Mouse (Mus musculus) ES-E14 (cell line): Measurements from ENCODE around the gene Rasgef1b. TPM values are rescaled to one million over a fixed set of nuclear protein-coding genes. Genes with fewer than 3 reads are reported as not detected.

Experiments used
- DNase-seq: peaks from one replicate; pipeline ENCODE4 v3.0.0-alpha.2; 2013; ENCODE audit warnings: low read depth, low spot score
- H3K27ac ChIP-seq: 2 replicates; pipeline ENCODE4 v1.5.1; 2012; ENCODE audit warnings: low read depth, mild to moderate bottlenecking, low read length, moderate library complexity, mixed read lengths; ENCODE audit not compliant: poor library complexity, insufficient read depth, severe bottlenecking
- H3K36me3 ChIP-seq: 2 replicates; pipeline ENCODE4 v1.6.1; 2012; ENCODE audit warnings: mild to moderate bottlenecking, low read length, moderate library complexity, mixed read lengths; ENCODE audit not compliant: control insufficient read depth, poor library complexity, insufficient read depth, severe bottlenecking
- H3K4me1 ChIP-seq, 2 experiments: fragments of 150-350 bp in 1 of 2; sonication (generic) in 1 of 2; 2 replicates each; pipeline ENCODE4 v1.6.1; 2012; ENCODE audit warnings: low read length in 2 of 2, mild to moderate bottlenecking in 1 of 2, mixed read lengths in 1 of 2; ENCODE audit not compliant: control insufficient read depth in 2 of 2, insufficient read depth in 2 of 2, poor library complexity in 1 of 2
- H3K4me3 ChIP-seq, 2 experiments: fragments of 150-350 bp in 1 of 2; sonication (generic) in 1 of 2; 2 replicates each; pipeline ENCODE4 v1.5.1; 2012; ENCODE audit warnings: low read length in 2 of 2, low read depth in 1 of 2, mild to moderate bottlenecking in 1 of 2, mixed read lengths in 1 of 2; ENCODE audit not compliant: insufficient read depth in 1 of 2, poor library complexity in 1 of 2, severe bottlenecking in 1 of 2
- H3K9ac ChIP-seq: 2 replicates; pipeline ENCODE4 v1.6.1; 2012; ENCODE audit warnings: low read depth, mild to moderate bottlenecking, low read length, mixed read lengths; ENCODE audit not compliant: poor library complexity, insufficient read depth, severe bottlenecking
- H3K9me3 ChIP-seq: fragments of 150-350 bp; sonication (generic); 2 replicates; pipeline ENCODE4 v1.6.1; 2012; ENCODE audit warnings: low read depth, mild to moderate bottlenecking, low read length; ENCODE audit not compliant: control insufficient read depth, insufficient read depth
- CHD2 ChIP-seq: IDR thresholded peaks from 2 replicates; pipeline ENCODE4 v1.6.1; 2014; ENCODE audit warnings: mild to moderate bottlenecking, low read depth, low read length, inconsistent platforms
- HCFC1 ChIP-seq: IDR thresholded peaks from 2 replicates; pipeline ENCODE4 v1.6.1; 2012; ENCODE audit warnings: low read length, inconsistent platforms, borderline replicate concordance; ENCODE audit not compliant: insufficient read depth
- MAFK ChIP-seq: IDR thresholded peaks from 2 replicates; pipeline ENCODE4 v1.6.1; 2014; ENCODE audit warnings: mild to moderate bottlenecking, low read depth, low read length, inconsistent platforms; ENCODE audit not compliant: insufficient read depth
- ZC3H11A ChIP-seq: IDR thresholded peaks from 2 replicates; pipeline ENCODE4 v1.6.1; 2012; ENCODE audit warnings: low read depth, mild to moderate bottlenecking, inconsistent platforms, low read length, borderline replicate concordance
- ZNF384 ChIP-seq: IDR thresholded peaks from 2 replicates; pipeline ENCODE4 v1.6.1; 2012; ENCODE audit warnings: low read depth, low read length, inconsistent platforms
- in situ Hi-C, 2 experiments: fragments of 600-800 bp; cut with MboI; formaldehyde crosslinking; loops; one replicate each; pipeline ENCODE4 v1.15.1; 2025; ENCODE audit warnings: low sequenced_read_pairs in 2 of 2, inconsistent platforms in 1 of 2; ENCODE audit not compliant: unreplicated experiment in 2 of 2
- total RNA-seq: library from RNA; depleted of rRNA; stranded (reverse); fragments of 300-350 nt; gene quantifications from 2 replicates; pipeline ENCODE4 v1.2.3, GENCODE M21; 2012

Gene Rasgef1b
- total RNA-seq, 1 experiment = 2.8 TPM

DNA sequence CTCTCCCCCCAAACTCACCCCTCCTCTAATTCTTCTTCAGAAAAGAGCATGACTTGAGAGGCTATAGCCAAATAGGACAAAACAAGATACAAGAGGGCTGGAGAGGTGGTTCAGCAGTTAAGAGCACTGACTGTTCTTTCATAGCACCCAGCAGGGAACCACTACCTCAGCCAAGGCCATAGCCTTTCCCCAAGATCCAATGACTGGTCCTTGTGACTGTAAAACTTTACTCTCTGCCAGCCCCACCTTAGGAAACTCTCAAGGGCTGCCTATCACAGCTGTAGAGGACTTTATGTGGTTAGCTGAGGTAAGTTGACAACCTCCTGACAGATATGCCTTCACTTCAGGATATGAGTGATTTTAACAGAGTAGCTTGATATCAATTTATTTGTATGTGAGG lies 258.3 kb downstream of the Rasgef1b start:
- TF ChIP-seq ZC3H11A = no peak
- TF ChIP-seq ZNF384 = no peak
- no peak for TF ChIP-seq MAFK
- no peak for TF ChIP-seq CHD2
- TF ChIP-seq HCFC1 = no peak
- H3K9ac ChIP-seq = no peak overlapping the region
- no peak for DNase-seq
- H3K27ac ChIP-seq = no peak overlapping the region
- H3K36me3 ChIP-seq = no peaks in the 10 kb centered on the region
- no peak overlapping the region for H3K4me3 ChIP-seq
- H3K9me3 ChIP-seq = no peaks in the 10 kb centered on the region
- H3K4me1 ChIP-seq = no peaks in the 10 kb centered on the region
- in situ Hi-C loops = no loop called here

DNA sequence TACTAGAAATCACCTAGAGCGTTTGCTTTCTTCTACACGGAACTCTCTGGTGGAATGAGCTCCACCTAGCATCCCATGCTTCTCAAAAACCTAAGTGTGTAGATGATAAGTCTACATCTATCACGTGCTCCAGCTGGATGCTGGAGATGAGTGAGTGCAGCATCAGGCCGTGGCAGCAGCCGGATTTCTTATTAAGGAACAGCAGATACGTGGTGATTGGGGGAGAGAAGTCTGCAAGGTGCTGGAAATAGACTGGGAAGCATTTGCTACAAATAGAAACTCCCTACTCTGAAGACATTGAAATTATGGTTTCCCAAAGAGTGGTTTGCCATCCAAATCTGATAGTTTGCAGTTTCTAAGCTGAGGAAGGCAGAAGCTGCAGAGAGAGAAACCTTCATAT lies 269.9 kb downstream of the Rasgef1b start:
- no peak for TF ChIP-seq HCFC1
- no peak for TF ChIP-seq ZNF384
- no peak for TF ChIP-seq CHD2
- TF ChIP-seq MAFK = no peak
- no peak for TF ChIP-seq ZC3H11A
- H3K36me3 ChIP-seq = no peaks in the 10 kb centered on the region
- H3K9ac ChIP-seq = no peak overlapping the region
- no peaks in the 10 kb centered on the region for H3K4me1 ChIP-seq
- H3K9me3 ChIP-seq = no peaks in the 10 kb centered on the region
- no peak overlapping the region for H3K4me3 ChIP-seq
- in situ Hi-C loops = no loop called here
- no peak overlapping the region for H3K27ac ChIP-seq
- DNase-seq = no peak

DNA sequence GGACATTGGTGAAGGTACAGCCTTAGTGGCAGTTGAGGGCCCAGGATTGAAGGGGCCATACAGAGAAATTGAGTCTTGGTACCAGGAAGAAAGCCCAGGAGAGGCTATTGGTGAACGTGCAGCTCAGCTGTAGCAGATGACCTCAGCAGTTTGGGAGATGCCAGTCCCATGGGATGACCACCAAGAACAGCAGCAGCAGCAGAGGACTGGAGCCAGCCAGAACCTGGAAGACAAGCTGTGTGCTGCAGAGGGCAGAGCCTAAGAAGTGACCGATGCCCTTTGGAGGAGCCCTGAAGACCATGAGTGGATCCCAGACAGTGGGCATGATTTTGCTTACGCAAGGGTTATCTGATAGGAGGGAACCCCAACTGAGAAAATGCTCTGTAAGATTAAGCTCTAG lies 271.6 kb downstream of the Rasgef1b start:
- Histone ChIP-seq H3K36me3 (no peaks in the 10 kb centered on the region), H3K4me3 (no peak overlapping the region), H3K9ac (no peak overlapping the region), H3K4me1 (no peaks in the 10 kb centered on the region), H3K27ac (no peak overlapping the region), H3K9me3 (no peaks in the 10 kb centered on the region)
- TF ChIP-seq MAFK (no peak), HCFC1 (no peak), ZNF384 (no peak), ZC3H11A (no peak), CHD2 (no peak)
- in situ Hi-C loops = no loop called here
- no peak for DNase-seq

- in situ Hi-C loops = no loop called here
- Histone ChIP-seq H3K27ac (no peak overlapping the region), H3K9ac (no peak overlapping the region), H3K36me3 (no peaks in the 10 kb centered on the region), H3K4me1 (no peaks in the 10 kb centered on the region), H3K4me3 (no peak overlapping the region), H3K9me3 (no peaks in the 10 kb centered on the region)
- DNase-seq = no peak
- TF ChIP-seq MAFK (no peak), ZC3H11A (no peak), HCFC1 (no peak), CHD2 (no peak), ZNF384 (no peak)
These were observed 276.9 kb downstream of the Rasgef1b start for GRCm38 (mm10) chr5:99451939-99452338.

DNA sequence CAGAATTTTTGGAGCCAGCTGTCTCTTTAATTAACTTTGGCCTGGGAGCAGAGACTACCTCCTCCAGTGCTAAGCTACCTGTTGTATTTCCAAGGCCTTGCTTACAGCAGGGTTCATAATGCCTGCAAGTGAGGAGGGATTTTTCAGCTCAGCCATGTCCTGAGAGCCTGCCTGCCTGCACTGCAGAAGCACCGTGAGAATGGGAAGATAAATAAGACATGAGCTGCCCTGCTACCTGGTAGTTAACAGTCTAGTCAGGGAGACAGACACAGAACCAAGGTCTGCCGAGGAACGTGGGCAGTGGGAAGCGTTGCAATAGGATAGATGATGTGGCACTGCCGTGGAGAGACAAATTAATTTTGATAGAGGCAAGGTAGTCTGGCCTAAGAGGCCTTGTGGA lies 277.4 kb downstream of the Rasgef1b start:
- no peak for TF ChIP-seq ZNF384
- TF ChIP-seq ZC3H11A = no peak
- no peak for TF ChIP-seq MAFK
- no peak for TF ChIP-seq HCFC1
- TF ChIP-seq CHD2 = no peak
- DNase-seq = no peak
- H3K4me3 ChIP-seq = no peak overlapping the region
- H3K36me3 ChIP-seq = no peaks in the 10 kb centered on the region
- no peaks in the 10 kb centered on the region for H3K9me3 ChIP-seq
- no peak overlapping the region for H3K27ac ChIP-seq
- H3K9ac ChIP-seq = no peak overlapping the region
- in situ Hi-C loops = no loop called here
- H3K4me1 ChIP-seq = no peaks in the 10 kb centered on the region
